Mouse (Mus musculus) layer of hippocampus, adult 11-12 months (tissue): ENCODE measurements at regions not wholly inside any gene's neighbourhood (a gene's known extent, or its start where the extent isn't known, plus 50 kb on each side); places are given as distances from the start of the nearest gene placed in this dataset.
"Not testable (repeated sequence)": the region's sequence is repeated elsewhere in the genome, so short reads cannot be mapped to it uniquely, and the experiment has no call there.

Source experiments
- DNase-seq: peaks from one replicate; pipeline ENCODE4 v3.0.0; 2022; ENCODE audit warnings: low spot score

DNA sequence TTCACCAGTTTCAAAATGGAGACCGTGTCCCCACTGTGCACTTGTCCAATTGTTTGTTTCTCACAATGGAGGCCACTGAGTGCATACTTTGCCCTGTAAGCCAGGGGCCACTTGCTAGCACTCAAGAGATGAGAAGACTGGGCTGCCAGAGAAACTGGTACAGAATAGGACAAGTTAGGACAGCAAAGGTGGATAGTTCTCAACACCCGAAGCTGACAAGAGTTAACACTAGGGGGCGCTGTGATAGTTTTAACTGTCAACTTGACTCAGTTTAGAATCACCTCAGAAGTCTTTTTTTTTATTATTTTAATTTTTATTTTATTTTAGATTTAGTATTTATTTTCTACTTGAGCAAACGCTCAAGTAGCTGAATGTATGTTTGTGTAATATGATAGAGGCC is 188.2 kb upstream of the Asap2 start:
- not testable (repeated sequence) for DNase-seq

DNA sequence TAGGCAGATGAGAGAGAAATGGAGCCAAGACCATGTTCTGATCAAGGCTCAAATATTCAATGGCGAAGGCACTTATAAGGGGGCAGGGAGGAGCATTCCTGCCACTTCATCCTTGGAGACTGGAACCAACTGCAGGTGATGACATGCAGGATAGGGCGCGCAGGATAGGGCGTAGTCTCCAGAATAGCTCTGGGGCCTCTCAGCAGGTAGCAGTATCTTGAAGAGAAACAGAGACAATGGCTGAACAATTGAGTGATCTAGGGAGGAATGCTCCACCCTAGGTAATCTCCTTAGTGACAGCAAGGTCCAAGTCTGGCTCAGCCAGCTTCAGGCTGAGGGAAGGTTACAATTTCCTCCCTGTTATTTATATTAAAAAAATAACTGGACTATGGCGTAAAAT is 184.8 kb upstream of the Asap2 start:
- DNase-seq, result not testable (repeated sequence)

DNA sequence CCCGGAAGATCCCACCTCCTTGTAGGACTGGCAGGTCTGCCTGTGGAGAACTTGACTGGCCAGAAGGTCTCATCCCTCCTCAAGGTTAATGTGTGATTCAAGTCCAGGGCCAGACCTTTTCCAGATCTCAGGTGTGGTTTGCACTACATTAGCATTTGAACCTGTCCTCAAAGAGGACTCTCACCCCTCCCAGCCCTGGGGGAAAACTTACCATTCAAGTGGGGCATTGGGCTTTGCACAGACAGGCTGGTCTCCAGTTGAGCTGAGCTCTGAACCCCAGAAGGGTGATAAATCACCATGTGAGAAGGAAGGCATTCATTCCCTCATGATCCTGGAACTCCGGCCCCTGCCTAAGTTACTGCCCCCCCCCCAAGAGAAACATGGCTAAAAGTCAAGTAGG is 183.6 kb upstream of the Asap2 start:
- DNase-seq, result no peak

DNA sequence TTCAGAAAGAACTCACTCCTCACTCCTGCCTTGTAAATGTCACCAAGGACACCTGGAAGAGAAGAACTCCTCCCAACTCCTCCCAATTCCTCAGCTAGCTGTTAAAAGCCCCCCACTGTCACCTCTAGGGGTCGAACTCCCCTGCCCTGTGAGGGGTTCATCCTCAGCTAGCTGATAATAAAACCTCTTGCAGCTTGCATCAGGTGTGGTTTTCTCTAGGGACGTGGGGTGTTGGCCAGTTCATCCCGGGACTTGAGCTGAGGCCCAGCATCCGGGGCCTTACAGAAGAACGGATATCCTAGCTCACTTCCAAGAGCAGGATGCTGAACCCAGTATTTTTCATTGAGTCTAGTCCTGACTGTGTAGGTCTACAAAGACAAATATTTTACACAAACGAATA is 176.4 kb upstream of the Asap2 start:
- not testable (repeated sequence) for DNase-seq

DNA sequence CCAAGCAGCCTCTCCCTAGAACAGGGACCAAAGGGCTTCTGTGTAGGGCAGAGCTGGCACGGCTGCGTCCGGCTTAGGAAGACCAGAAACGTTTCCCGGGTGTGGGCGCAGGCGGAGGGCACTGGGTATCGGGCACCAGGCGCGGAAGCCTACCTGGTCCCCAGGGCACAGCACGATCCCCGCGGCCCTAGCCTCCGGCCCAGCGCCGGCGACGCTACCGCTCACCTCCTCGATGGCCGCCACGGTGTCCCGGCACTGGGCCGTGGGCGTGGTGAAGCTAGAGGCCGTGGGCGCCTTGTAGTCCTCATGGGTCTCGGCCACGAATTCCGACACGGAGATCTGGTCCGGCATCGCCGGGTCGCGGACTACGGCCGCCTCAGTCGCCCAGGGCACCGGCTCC is 175.1 kb upstream of the Asap2 start:
- DNase-seq, result not testable (repeated sequence)

DNA sequence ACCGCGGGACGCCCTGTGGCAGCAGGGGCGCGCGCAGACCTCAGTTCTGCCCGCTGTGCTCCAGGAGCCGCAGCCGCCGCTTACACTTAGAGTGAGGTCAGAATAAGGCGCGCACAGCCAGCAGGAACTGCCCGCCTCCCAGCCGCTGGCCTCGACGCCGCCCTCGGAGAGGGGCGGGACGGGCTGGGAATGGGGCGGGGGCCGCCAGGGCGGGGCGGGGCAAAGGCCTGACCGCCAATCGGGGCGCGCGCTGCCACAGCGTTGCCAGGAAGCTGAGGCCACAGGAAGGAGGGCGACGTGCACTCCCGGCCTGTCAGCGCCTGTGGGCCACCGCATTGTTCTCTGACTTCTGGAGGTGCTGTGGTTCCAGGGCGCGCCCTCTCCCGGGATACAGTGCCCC is 174.7 kb upstream of the Asap2 start:
- peak; percentile 8 for DNase-seq

DNA sequence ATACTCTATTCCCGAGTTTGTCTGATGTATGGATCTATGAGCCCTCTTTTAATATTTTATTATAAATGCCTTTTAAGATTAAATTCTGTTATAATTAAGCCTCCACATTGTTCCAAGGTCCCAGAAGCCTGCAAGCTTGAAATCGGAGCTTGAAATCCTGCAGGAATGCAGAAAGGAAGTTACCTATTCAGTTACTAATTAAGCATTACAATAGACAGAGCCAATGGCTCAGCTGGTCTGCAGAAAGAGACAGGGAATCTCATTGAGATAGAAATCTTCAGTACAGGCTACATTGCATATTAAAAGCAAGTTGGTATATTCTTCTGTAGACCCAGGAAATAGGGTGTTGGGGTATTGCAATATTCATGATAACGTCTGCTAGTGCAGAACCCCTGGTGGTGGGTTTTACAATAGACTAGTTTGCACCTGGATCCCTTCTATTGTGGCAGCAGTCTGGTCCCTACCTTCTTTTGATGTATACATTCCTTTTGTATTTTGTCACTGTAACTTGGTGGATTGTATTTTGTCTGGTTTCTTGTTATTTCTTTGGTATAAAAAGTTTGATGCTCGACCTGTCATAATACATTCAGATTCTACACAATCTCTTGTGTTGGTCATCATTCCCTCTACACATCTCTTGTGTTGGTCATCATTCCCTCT is 146.5 kb upstream of the Asap2 start:
- not testable (repeated sequence) for DNase-seq

DNA sequence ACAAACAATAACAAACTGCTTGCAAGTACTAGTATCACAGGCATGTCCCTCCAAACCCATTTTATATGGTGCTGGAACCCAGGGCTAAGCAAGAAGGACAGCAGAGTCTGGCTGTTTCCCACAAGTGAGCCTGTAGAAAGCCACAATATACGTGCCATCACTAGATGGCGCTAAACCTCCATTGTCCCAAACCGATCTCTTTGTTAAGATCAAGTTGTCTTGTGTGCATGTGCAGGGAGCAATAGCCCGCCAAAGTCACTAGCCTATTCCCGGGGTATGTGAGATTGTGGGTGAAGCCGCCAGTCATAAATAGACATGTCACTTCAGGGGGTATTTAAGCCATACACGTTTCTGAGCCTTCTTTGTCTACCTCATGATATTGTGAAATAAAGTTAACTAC is 145.4 kb upstream of the Asap2 start:
- DNase-seq, result peak; percentile 12

DNA sequence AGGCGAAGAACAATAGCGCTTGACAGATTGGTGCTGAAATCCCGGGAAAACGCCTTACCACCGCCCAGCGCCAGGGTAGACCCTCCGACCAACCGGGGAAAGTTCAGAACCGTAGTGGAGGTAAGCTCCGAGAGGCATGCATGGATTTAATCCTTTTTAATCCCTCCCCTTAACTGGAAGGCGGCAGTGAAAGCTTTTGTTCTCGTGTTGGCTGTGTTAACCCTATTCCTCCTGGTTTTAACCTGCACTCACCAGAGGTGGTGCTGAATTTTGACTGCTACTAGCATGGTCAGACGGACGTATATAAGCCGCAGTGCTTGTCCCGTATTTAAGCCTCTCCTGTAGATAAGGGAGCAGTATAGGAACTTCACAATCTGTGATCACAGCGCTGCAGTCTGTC is 145.0 kb upstream of the Asap2 start:
- no peak for DNase-seq

DNA sequence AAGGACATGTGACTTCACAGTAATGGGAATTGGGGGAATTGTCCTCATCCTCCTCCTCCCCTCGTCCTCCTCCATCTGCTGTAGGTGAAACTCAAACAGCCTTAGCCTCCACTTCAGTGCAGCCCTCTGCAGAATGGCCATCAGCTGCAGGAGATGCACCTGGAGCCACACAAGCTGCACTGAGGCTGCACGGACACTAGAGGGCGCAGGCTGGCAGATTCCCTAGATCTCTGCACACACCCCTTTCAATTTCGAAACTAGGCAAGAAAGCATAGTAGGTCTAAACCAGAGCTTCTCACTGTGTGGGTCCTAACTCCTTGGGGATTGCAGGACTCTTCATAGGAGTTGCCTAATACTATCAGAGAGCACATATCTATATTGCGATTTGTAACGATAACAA is 106.2 kb upstream of the Asap2 start:
- DNase-seq, result not testable (repeated sequence)

DNA sequence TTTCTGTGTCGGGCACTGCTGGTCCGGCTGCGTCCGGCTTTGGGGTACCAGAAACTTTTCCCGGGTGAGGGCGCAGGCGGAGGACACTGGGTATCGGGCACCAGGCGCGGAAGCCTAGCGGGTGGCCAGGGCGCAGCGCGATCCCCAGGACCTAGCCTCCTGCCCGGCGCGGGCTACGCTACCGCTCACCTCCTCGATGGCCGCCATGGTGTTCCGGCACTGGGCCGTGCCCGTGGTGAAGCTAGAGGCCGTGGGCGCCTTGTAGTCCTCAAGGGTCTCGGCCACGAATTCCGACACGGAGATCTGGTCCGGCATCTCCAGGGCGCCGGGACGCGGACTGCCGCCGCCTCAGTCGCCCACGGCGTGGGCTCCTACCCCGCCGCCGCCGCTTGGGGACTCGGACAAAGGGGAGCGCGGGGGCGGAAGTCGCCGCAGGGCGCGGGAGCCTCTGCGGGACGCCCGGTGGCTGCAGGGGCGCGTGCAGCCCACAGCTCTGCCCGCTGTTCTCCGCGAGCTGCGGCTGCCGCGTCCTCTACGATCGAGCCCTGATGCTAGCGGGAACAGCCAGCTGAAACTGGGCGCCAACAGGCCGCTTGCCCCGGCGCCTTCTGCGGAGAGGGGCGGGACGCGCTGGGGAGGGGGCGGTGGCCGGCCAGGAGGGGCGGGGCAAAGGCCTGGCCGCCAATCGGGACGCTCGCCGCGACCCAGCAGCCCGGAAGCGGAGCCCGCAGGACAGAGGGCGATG is 69.4 kb upstream of the Asap2 start:
- peak; percentile 34 for DNase-seq

DNA sequence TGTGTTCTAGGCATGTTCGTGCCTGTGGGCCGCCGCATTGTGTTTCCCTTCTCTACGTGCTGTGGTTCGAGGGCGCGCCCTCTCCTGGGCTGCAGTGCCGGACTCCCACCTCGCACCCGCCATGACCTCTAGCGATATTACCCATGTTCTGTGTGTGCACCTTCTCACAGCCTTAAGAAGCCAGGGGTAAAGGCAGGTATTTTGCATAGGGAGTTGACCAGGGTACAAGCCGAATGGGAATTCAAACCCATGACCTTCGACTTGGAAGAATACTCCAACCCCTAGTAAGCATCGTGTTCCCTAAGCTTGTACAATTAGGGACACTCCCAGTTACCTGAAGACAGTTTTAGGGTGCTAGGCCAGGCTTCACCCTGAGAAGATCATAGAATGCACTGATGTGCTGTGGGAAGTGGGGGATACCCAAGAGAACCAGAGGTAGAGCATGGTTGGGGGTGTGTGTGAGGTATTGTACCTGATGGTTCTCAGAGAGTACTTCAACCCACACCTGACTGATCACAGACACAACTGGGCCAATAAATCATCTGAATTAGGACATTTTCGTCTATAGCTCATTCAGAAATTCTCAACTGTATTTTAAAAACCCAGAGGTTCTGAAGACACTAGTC is 68.7 kb upstream of the Asap2 start:
- peak; percentile 15 for DNase-seq

DNA sequence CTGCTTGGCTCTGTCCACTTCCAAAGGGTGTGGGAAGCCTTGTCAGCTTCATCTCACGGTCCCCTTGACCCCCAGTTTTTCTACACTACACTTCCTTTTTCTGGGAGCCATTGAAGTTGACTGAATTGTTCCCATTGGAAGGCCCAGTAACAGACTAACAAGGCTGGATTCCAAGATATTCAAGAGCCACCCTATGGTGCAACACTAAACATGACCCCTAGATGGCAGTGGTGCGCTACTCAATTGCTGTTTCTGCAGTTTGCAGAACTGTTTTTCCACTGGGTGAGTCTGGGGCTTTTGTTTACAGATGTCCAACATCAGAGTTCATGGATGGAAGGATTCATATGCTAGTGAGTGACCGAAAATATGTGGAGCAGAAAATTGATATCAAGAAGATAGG is 61.3 kb upstream of the Asap2 start:
- DNase-seq, result peak; percentile 63
